Mouse (Mus musculus): ENCODE measurements around the gene Pbld2. TPM values are rescaled to one million over a fixed set of nuclear protein-coding genes. Genes with fewer than 3 reads are reported as not detected.

Pbld2 gene
- total and polyA plus RNA-seq, 3 experiments, result 0.19 to 0.72 (median 0.26) TPM

DNA sequence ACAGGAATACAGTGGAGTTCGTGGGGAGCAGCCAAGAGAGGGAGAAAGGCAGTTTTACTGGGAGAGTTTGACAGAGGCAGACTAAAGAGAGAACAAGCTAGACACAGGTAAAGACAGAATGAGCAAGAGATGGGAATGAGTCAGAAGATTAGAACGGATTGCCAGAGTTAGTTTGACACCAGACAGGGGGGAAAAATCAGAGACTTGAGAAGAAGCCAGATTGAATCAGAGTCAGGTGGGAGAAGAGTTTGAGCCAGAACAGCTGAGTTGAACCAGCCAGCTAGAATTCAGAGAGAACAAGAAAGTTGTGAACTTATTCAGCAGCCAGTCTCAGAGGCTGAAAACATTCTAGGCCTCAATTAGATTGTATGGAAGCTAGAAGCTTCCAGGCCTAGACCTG lies 35.7 kb downstream of the Pbld2 start, which contains the start of gene Pbld1:
TSS of gene Pbld1 (plus strand) at position 301 of the 400 bp plus-strand sequence.
- no peak for TF ChIP-seq ZC3H11A (IDR thresholded peaks at IDR 0.05; ENCODE audit: low read depth, low read length)
- TF ChIP-seq SMC3 (IDR thresholded peaks at IDR 0.05; ENCODE audit: low read depth, low read length), result no peak
- no peak for TF ChIP-seq MEF2A (IDR thresholded peaks at IDR 0.05; ENCODE audit: borderline replicate concordance, low read depth, low read length)
- no peak for TF ChIP-seq BHLHE40 (IDR thresholded peaks at IDR 0.05; ENCODE audit: low read depth, low read length)
- no peak for TF ChIP-seq UBTF (IDR thresholded peaks at IDR 0.05; ENCODE audit: low read depth, low read length)
- TF ChIP-seq MAX (IDR thresholded peaks at IDR 0.05; ENCODE audit: low read length), result no peak
- TF ChIP-seq USF2 (conservative IDR thresholded peaks at IDR 0.05; ENCODE audit: low read depth, low read length), result no peak
- TF ChIP-seq USF1 (IDR thresholded peaks at IDR 0.05; ENCODE audit: low read depth, low read length), result no peak
- no peak for TF ChIP-seq TCF12 (IDR thresholded peaks at IDR 0.05; ENCODE audit: low read depth, low read length)
- no peak for TF ChIP-seq ZMIZ1 (IDR thresholded peaks at IDR 0.05; ENCODE audit: low read depth, low read length)
- TF ChIP-seq RCOR1 (conservative IDR thresholded peaks at IDR 0.05; ENCODE audit: low read depth, low read length), result no peak
- TF ChIP-seq PAX5 (IDR thresholded peaks at IDR 0.05; ENCODE audit: low read length), result no peak
- no peak for TF ChIP-seq POLR2A (IDR thresholded peaks at IDR 0.05; ENCODE audit: low read depth, low read length)
- no peak for TF ChIP-seq ZKSCAN1 (IDR thresholded peaks at IDR 0.05; ENCODE audit: borderline replicate concordance, low read depth, low read length)
- TF ChIP-seq ZNF384 (IDR thresholded peaks at IDR 0.05; ENCODE audit: low read depth, low read length), result no peak
- TF ChIP-seq EP300 (IDR thresholded peaks at IDR 0.05; ENCODE audit: low read length), result no peak
- no peak for TF ChIP-seq RAD21 (IDR thresholded peaks at IDR 0.05; ENCODE audit: low read depth, low read length)
- no peak for TF ChIP-seq JUN (IDR thresholded peaks at IDR 0.05; ENCODE audit: insufficient read depth, low read depth, low read length)
- TF ChIP-seq TBP (conservative IDR thresholded peaks at IDR 0.05; ENCODE audit: low read depth, low read length), result no peak
- Histone ChIP-seq H3K4me3 (replicated peaks in 1 of 3; ENCODE audit: low read depth in 2 of 3, low read length in 2 of 3, poor library complexity in 1 of 3) (no peak within 1 kb of the TSS), H3K27me3 (replicated peaks) (no peaks in the 10 kb centered on the region), H3K4me1 (ENCODE audit: control insufficient read depth in 1 of 2, insufficient read depth in 2 of 2) (no peaks in the 10 kb centered on the region), H3K9ac (ENCODE audit: insufficient read depth, low read depth) (no peak within 1 kb of the TSS), H3K79me2 (replicated peaks; ENCODE audit: control insufficient read depth, extremely low read depth, insufficient read depth, poor library complexity, severe bottlenecking) (no peaks in the 10 kb centered on the region), H3K36me3 (replicated peaks in 1 of 2; ENCODE audit: control insufficient read depth in 1 of 2, insufficient read depth in 1 of 2, low read length in 1 of 2) (no peaks in the 10 kb centered on the region), H3K9me3 (replicated peaks; ENCODE audit: low read length) (no peaks in the 10 kb centered on the region), H3K27ac (ENCODE audit: insufficient read depth, low read depth) (no peak within 1 kb of the TSS), H3K4me2 (ENCODE audit: insufficient read depth, low read depth, poor library complexity, severe bottlenecking) (no peak within 1 kb of the TSS)
- DNase-seq (ENCODE audit: extremely low read depth), result no peak
- in situ Hi-C loops (cut with MboI; ENCODE audit: low pct_ligation_motif_present, low pct_unique_long_range_greater_than_20kb, low sequenced_read_pairs) (no loop called here), dilution Hi-C loops (cut with MboI; ENCODE audit: extremely low pct_ligation_motif_present, extremely low pct_unique_long_range_greater_than_20kb, low sequenced_read_pairs) (no loop called here)

- dilution Hi-C loops (cut with MboI; ENCODE audit: extremely low pct_ligation_motif_present, extremely low pct_unique_long_range_greater_than_20kb, low sequenced_read_pairs), result no loop called here
Measured at GRCm38 (mm10) chr10:63060406-63060805, 36.3 kb downstream of the Pbld2 start.

More at GRCm38 (mm10) chr10:63060406-63060805, 36.3 kb downstream of the Pbld2 start:
- H3K9ac ChIP-seq (ENCODE audit: insufficient read depth, low read depth), result no peak overlapping the region
- no peaks in the 10 kb centered on the region for H3K27me3 ChIP-seq (replicated peaks)
- no peaks in the 10 kb centered on the region for H3K9me3 ChIP-seq (replicated peaks; ENCODE audit: low read length)
- H3K4me2 ChIP-seq (ENCODE audit: insufficient read depth, low read depth, poor library complexity, severe bottlenecking), result no peak overlapping the region
- H3K36me3 ChIP-seq (replicated peaks in 1 of 2; ENCODE audit: control insufficient read depth in 1 of 2, insufficient read depth in 1 of 2, low read length in 1 of 2), result no peaks in the 10 kb centered on the region
- H3K27ac ChIP-seq (ENCODE audit: insufficient read depth, low read depth), result no peak overlapping the region
- TF ChIP-seq JUN (IDR thresholded peaks at IDR 0.05; ENCODE audit: insufficient read depth, low read depth, low read length) (no peak), POLR2A (IDR thresholded peaks at IDR 0.05; ENCODE audit: low read depth, low read length) (no peak), ZNF384 (IDR thresholded peaks at IDR 0.05; ENCODE audit: low read depth, low read length) (no peak), ETS1 (conservative IDR thresholded peaks at IDR 0.05; ENCODE audit: low read depth, low read length) (no peak), GABPA (IDR thresholded peaks at IDR 0.05; ENCODE audit: insufficient replicate concordance, low read depth, low read length) (no peak), E2F4 (IDR thresholded peaks at IDR 0.05; ENCODE audit: insufficient replicate concordance, low read depth, low read length) (no peak), ZMIZ1 (IDR thresholded peaks at IDR 0.05; ENCODE audit: low read depth, low read length) (no peak), PAX5 (IDR thresholded peaks at IDR 0.05; ENCODE audit: low read length) (no peak), USF2 (conservative IDR thresholded peaks at IDR 0.05; ENCODE audit: low read depth, low read length) (no peak), NRF1 (IDR thresholded peaks at IDR 0.05; ENCODE audit: low read depth, low read length) (no peak), MXI1 (IDR thresholded peaks at IDR 0.05; ENCODE audit: low read depth, low read length) (no peak), SIN3A (IDR thresholded peaks at IDR 0.05; ENCODE audit: low read length) (no peak), MYC (IDR thresholded peaks at IDR 0.05; ENCODE audit: low read depth, low read length) (no peak), TBP (conservative IDR thresholded peaks at IDR 0.05; ENCODE audit: low read depth, low read length) (no peak), ELF1 (IDR thresholded peaks at IDR 0.05; ENCODE audit: low read depth, low read length) (no peak), ZC3H11A (IDR thresholded peaks at IDR 0.05; ENCODE audit: low read depth, low read length) (no peak), SMC3 (IDR thresholded peaks at IDR 0.05; ENCODE audit: low read depth, low read length) (no peak), MAZ (IDR thresholded peaks at IDR 0.05; ENCODE audit: low read depth, low read length) (no peak), CHD2 (IDR thresholded peaks at IDR 0.05; ENCODE audit: low read length) (no peak)
- H3K79me2 ChIP-seq (replicated peaks; ENCODE audit: control insufficient read depth, extremely low read depth, insufficient read depth, poor library complexity, severe bottlenecking), result no peaks in the 10 kb centered on the region
- H3K4me3 ChIP-seq (replicated peaks in 1 of 3; ENCODE audit: low read depth in 2 of 3, low read length in 2 of 3, poor library complexity in 1 of 3), result no peak overlapping the region
- in situ Hi-C loops (cut with MboI; ENCODE audit: low pct_ligation_motif_present, low pct_unique_long_range_greater_than_20kb, low sequenced_read_pairs), result no loop called here
- DNase-seq (ENCODE audit: extremely low read depth), result no peak
- no peaks in the 10 kb centered on the region for H3K4me1 ChIP-seq (ENCODE audit: control insufficient read depth in 1 of 2, insufficient read depth in 2 of 2)

All from CH12.LX (cell line).